Mouse (Mus musculus) hindbrain, embryonic 14.5 days (tissue): ENCODE measurements at regions not wholly inside any gene's neighbourhood (a gene's known extent, or its start where the extent isn't known, plus 50 kb on each side); places are given as distances from the start of the nearest gene placed in this dataset.
A peak's percentile ranks its signal among the peaks of the same experiment; 100 is the strongest.
"Not testable (repeated sequence)": the region's sequence is repeated elsewhere in the genome, so short reads cannot be mapped to it uniquely, and the experiment has no call there.

Experiments used
- ATAC-seq: fragments of 200-750 bp; cut with Nextera tagmentation; 2 replicates; pipeline ENCODE4 v1.8.0; 2017; ENCODE audit warnings: moderate number of reproducible peaks, mild to moderate bottlenecking, moderate TSS enrichment, moderate library complexity; ENCODE audit not compliant: low FRiP score
- DNase-seq: peaks from one replicate; pipeline ENCODE4 v3.0.0-alpha.2; 2015; ENCODE audit warnings: low spot score
- H3K27ac ChIP-seq: fragments of 300-500 bp; sonication (generic); 2 replicates; pipeline ENCODE4 v1.5.1; 2014; ENCODE audit warnings: mild to moderate bottlenecking, moderate library complexity
- H3K27me3 ChIP-seq: fragments of 300-500 bp; sonication (generic); 2 replicates; pipeline ENCODE4 v1.6.1; 2014; ENCODE audit warnings: mild to moderate bottlenecking, low read length, mixed read lengths; ENCODE audit not compliant: control insufficient read depth, insufficient read depth
- H3K36me3 ChIP-seq: fragments of 300-500 bp; sonication (generic); replicated peaks from 2 replicates; pipeline ENCODE4 v1.6.1; 2014; ENCODE audit not compliant: control insufficient read depth, insufficient read depth
- H3K4me1 ChIP-seq: fragments of 300-500 bp; sonication (generic); replicated peaks from 2 replicates; pipeline ENCODE4 v1.6.1; 2014; ENCODE audit warnings: antibody characterized with exemption, low read length, mixed read lengths; ENCODE audit not compliant: control insufficient read depth, insufficient read depth
- H3K4me2 ChIP-seq: fragments of 300-500 bp; sonication (generic); replicated peaks from 2 replicates; pipeline ENCODE4 v1.6.1; 2014; ENCODE audit warnings: mild to moderate bottlenecking, moderate library complexity
- H3K4me3 ChIP-seq: fragments of 300-500 bp; sonication (generic); replicated peaks from 2 replicates; pipeline ENCODE4 v1.5.1; 2014; ENCODE audit warnings: mild to moderate bottlenecking, low read length
- H3K9ac ChIP-seq: fragments of 300-500 bp; sonication (generic); 2 replicates; pipeline ENCODE4 v1.6.1; 2014
- H3K9me3 ChIP-seq: fragments of 300-500 bp; sonication (generic); 2 replicates; pipeline ENCODE4 v1.6.1; 2016; ENCODE audit warnings: low read length; ENCODE audit not compliant: control insufficient read depth
- whole genome bisulfite sequencing: fragments of 180-500 bp; shearing (Covaris S2); extraction: QIAGEN DNeasy Blood & Tissue Kit; methylation state at CpG from one replicate; pipeline ENCODE4 v1.1.7; 2014; 5-methylcytosine and 5-hydroxymethylcytosine counted together

GRCm38 (mm10) chr5:60228966-60229365, 1579.7 kb upstream of the G6pd2 start:
- no peak overlapping the region for H3K4me2 ChIP-seq
- no peaks in the 10 kb centered on the region for H3K27me3 ChIP-seq
- no peaks in the 10 kb centered on the region for H3K9me3 ChIP-seq
- no peak for ATAC-seq
- H3K36me3 ChIP-seq: no peaks in the 10 kb centered on the region
- no peaks in the 10 kb centered on the region for H3K4me1 ChIP-seq
- no peak overlapping the region for H3K4me3 ChIP-seq
- WGBS: 31% methylated on average over 6 of the region's 6 CpGs
- H3K9ac ChIP-seq: no peak overlapping the region
- no peak overlapping the region for H3K27ac ChIP-seq
- no peak for DNase-seq

GRCm38 (mm10) chr5:60231232-60231891, 1577.3 kb upstream of the G6pd2 start:
- H3K4me3 ChIP-seq: peak overlapping the region; percentile 18
- not testable (repeated sequence) for H3K27ac ChIP-seq, H3K9ac ChIP-seq, H3K27me3 ChIP-seq, DNase-seq, H3K9me3 ChIP-seq, H3K4me1 ChIP-seq, H3K36me3 ChIP-seq
- 15% methylated on average over 30 of the region's 30 CpGs for whole genome bisulfite sequencing
- peak overlapping the region; percentile 44 for H3K4me2 ChIP-seq
- ATAC-seq: peak; percentile 55; the same call in 1 of the 2 replicates

- Histone ChIP-seq H3K4me2 (no peak overlapping the region), H3K4me3 (no peak overlapping the region), H3K27me3 (no peaks in the 10 kb centered on the region), H3K4me1 (no peaks in the 10 kb centered on the region), H3K9ac (no peak overlapping the region), H3K9me3 (no peaks in the 10 kb centered on the region), H3K27ac (no peak overlapping the region), H3K36me3 (no peaks in the 10 kb centered on the region)
- DNase-seq (no peak), ATAC-seq (no peak)
- 85% methylated on average over 2 of the region's 2 CpGs for WGBS
Measured at GRCm38 (mm10) chr5:60244185-60244584, 1564.4 kb upstream of the G6pd2 start.

GRCm38 (mm10) chr5:60276696-60277095, 1531.9 kb upstream of the G6pd2 start:
- Histone ChIP-seq H3K36me3 (no peaks in the 10 kb centered on the region), H3K4me2 (no peak overlapping the region), H3K4me1 (no peaks in the 10 kb centered on the region), H3K9me3 (no peaks in the 10 kb centered on the region), H3K9ac (no peak overlapping the region), H3K27me3 (no peaks in the 10 kb centered on the region), H3K4me3 (no peak overlapping the region), H3K27ac (no peak overlapping the region)
- no peak for DNase-seq
- ATAC-seq: peak; percentile 53; the same call in 1 of the 2 replicates
- 90% methylated on average over 2 of the region's 2 CpGs for WGBS
